Mouse (Mus musculus) retina, postnatal 1 day (tissue): Measurements from ENCODE around the gene Nbea.
"Not testable (repeated sequence)": the region's sequence is repeated elsewhere in the genome, so short reads cannot be mapped to it uniquely, and the experiment has no call there.

Source experiments
- DNase-seq: peaks from one replicate; pipeline ENCODE4 v3.0.0-alpha.2; 2012

Gene Nbea

DNA sequence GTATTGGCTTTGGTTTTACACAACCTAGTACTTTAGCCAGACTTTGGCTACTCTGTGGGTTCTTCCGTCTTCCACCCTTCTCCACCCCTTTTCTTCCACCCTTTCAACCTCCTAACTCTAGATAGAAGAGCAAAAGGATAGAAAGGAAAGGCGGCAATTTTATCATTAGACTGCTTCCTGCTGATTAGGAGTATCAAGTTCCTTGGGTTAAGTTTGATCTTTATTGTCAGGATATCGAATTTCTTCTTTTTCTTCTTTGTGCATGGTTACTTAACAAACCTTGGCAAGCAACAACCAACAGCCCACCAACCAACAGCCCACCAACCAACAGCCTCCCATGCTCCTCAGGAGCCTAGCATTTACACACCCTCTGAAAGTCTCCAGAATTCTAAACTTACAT lies 165.0 kb downstream of the Nbea start:
- DNase-seq, result no peak

DNA sequence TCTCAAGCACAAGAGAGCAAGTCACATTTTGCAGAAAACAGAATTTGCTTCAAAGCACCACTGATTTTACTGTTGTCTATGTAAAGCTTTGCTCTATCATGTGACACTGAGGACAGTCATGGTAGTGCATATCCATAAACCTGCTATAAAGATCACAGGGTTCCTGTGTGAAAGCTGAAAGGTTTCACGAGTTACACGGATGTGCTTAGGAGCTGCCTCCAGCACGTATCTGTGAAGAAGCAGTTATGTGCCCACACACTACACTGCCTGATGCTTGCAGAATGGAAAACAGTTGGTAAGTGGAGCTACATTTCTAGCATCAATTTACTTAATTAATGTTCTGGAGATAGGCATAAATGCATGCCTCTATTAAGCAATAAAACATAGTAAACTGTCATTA lies 172.4 kb downstream of the Nbea start:
- no peak for DNase-seq

DNA sequence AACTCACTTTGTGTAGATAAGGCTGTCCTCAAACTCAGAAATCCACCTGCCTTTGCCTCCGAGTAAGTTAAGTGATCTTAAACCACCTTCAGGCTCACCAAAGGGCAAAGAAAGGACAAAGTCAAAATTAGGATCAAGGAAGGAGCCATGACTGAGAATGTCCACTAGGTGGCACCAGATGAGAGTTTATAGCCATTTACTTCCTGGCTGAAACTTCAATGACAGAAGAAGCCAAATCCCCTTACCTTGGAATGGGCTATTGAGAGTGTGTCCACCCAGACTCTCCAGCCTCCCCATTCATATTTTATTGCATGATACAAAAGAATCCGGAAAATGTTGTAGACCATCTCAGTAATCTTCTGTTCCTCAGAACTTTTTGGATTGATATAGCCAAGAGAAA lies 175.5 kb downstream of the Nbea start:
- DNase-seq, result peak; percentile 69

DNA sequence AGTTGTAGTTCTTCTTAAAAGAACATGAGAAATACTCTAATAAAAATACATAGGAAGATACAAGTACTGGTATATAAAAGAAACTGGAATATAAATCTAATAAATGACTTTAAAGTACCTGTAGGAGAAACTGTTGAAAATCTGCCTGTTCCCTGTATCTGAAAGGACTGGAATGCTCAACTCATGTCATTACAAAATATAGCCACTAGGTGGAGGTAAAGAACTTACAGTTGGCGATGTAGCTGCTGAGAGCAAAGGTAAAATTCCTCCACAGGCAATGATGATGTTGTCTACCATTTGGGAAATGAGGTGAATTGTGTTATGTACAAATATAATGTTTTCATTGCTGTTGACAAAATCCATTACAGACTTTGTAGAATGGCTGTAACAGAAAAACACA lies 183.2 kb downstream of the Nbea start:
- DNase-seq, result peak; percentile 80

DNA sequence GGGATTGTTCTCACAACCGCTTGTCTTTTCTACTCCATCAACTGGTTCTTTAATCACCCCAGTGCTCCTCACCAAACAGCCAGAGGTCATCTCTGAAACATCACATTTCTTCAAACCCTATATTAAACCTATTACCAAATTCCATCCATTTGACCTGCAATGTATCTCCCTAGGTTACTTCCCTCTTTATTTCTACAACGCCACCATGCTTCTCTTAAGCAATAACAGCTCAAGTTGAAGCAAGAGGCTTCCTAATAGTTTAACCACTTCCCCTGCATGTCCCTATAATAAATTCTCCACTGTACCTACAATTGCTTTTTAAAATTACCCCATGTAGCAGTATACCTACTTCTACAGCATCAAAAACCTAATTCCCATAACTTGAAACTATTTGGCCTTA lies 205.1 kb downstream of the Nbea start:
- no peak for DNase-seq

DNA sequence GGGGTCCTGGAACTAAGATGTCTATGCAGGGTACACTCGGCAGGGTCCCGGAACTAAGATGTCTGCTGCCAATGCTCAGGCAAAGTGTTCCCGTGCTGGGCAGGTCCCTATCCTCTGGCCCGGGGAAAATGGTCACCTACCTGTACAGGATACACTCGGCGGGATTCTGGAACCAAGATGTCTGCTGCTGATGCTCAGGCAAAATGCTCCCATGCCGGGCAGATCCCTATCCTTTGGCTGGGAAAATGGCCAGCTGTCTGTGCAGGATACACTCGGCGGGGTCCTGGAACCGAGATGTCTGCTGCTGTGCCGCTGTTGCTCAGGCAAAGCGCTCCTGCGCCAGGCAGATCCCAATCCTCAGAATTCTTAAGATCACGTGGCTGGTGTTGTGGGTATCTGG lies 206.5 kb downstream of the Nbea start:
- not testable (repeated sequence) for DNase-seq

DNA sequence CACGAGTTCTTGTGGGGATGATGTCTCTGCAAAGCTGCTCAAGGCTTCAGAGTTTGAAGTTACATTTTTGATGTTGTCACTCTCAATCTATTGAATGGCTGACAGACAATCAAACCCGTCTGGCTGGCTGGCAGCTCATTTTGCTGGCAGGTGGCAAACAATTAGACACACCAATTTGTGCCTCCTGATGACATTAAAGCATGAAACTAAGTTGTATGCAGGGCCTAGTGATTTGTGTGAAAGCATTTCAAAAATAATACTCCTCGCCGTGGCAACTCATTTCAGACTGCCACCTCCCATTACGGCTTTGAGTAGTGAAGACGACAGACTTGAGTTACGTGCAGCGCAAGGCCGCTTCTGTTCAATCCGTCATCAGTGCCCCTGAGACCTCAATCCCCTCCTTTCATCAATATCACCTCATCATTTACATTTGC lies 217.8 kb downstream of the Nbea start:
- DNase-seq, result peak; percentile 18

DNA sequence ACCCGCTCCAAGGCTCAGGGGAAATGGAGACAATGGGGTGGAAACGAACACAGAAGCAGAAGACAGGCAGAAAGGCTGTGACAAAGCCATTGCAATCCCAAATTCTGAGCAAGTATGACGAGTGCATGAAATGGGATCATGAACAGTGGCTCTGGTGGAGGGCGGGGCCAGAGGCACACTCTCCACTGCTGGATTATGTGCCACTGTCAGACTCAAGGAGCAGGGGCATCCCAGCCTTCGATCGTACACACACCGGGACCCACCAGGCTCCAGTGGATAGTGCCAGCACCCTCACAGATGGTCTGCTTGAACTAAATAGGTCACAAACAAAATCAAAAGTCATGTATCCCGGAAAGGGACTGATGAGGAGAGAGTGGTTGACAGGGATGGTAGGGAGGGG lies 220.5 kb downstream of the Nbea start:
- DNase-seq, result no peak

DNA sequence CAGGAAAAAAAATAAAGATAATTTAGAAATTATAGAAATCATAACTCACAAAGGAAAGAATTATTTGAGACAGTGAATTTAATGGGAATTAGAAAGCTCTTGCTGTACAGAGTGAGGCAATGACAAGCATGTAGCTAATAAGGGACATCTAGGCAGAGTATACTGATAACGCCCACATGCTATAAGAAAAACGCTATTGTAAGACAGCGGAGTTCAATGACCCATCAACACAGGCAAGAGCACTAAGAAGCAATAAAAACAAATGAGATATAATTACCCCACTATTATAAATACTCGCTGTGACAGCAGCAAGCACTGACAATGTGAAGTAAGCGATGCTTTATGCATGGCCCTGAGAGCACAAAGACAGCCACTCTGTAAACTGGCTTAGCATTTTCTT lies 233.5 kb downstream of the Nbea start:
- DNase-seq, result peak; percentile 17

DNA sequence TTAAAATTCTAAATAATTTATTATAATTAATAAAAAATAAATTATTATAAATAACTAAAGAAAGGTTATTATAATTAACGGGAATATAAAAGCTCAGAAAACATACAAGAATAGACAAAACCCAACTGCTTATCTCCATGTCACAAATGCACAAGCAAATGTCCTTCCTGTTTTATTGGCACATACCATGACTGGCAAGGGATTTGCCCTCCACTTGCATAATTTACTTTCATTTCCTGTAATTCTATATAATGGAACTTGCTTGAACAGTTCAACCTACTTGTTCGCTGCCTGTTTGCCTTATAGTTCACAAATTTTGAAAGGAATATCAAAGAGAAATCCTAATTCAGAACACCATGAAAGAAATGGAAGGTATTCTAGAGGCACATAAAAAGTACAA lies 234.4 kb downstream of the Nbea start:
- DNase-seq, result no peak

DNA sequence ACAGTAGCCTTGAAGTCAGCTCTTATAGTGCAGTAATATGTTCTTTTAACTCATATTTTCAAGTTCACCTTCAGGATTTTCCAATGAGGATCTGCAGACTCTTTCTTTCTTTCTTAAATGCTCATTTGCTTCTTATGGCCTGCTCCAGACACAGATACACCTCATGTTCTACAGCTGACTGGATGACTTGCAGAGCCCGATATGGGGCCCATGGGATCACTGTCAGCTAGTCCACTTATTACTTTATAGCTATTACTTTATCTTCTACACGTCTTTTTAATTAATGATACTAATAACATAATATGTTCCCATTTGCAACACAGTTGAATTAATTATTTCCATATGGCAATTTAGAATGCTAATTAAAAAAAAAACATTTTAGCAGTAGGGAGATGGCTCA lies 256.2 kb downstream of the Nbea start:
- no peak for DNase-seq

DNA sequence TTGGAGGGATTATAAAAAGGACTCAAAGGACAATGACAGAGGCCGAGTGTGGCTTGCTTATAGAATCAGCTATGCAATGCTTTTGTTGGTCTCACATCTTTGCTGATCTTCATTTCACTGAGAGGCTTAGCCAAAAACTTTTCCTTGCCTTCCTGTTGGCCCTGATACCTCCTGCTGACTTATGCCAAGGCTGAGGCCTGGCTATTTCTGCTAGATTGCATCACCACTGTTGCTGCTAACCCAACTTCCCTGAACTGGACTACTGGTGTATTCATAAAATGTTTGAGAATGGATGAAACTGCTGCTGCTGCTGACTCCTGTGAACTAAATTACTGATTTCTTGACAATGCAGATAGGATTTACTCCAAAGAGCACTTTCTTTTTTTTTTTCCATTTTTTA lies 274.2 kb downstream of the Nbea start:
- DNase-seq, result no peak

DNA sequence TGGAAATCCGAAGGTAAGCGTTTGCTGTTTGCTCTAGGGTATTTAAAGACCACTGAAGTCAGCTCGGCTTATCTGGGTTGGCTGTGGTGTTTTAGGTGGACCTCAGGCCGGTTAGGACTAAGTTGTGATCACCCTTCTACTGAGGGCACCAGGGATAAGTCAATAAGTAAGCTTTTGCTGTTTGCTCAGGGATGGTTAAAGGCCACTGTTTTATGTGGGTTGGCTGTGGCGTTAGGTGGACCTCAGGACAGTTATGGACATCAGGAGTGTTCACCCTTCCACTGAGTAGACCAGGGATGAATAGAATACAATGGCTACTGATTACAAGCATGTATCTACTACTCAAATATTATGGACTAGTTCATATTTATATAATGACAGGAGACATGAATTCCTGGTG lies 292.9 kb downstream of the Nbea start:
- no peak for DNase-seq

DNA sequence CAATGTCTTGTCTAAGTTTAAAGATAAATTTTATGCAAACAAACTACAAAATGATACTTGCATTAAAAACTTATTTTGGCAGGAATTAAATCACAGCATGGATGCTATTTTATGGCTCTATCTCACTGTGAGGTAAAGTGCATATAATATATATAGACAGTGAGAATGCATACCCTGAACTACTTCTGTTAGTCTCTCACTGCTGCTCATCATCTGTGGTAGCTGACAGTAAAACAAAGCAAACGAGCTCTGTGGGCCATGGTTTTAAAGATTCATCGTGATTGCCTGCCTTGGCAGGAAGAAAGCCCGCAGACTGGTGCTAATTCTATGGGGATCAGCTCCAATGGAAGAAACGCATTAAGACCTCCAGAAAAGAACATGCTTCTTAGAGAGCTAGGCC lies 294.3 kb downstream of the Nbea start:
- peak; percentile 11 for DNase-seq

DNA sequence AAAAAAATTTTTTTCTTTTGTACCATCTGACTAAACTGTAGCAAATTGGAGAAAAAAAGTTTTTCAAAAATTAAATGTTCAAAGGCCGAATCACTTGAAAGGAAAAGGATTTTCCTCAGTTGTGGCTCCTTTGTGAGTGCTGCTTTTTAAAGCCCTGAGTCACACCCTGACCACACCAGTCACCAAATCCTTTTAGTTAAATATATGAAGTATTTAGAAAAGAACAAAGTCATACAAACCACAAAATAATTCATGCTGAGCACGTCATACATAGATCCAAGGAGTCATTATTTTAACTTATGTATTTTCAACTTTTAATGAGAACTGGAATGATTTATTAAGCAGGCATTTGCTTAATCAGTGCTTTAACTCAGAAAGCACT lies 295.7 kb downstream of the Nbea start:
- DNase-seq, result no peak

DNA sequence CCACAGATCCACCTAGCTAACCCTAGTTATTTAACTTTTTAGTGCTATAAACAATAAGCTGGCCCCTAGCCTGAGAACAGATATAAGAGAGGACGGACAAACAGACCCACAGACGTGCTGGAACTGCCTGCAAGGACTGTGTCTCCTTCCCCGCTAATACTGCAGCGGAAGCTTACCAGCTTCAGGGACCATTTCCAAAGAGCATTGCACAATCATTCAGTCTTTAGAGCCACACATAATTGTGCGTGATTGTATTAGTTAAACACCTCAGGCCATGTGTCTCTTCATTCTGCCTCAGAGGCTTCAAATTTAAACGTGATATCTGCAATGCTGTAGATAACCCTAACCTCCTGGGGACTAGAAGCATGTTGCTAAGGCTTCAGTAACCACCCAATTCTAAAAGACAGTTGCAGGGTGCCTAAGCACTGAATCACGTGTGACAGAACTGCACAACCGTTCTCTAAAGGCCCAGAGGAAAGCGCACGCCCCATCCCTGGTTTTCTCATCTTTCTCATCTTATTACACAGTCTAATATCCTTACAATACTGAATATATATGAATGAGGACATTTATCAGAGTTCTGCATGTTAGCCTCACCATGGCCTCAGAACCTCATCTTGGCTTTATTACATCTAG lies 296.2 kb downstream of the Nbea start:
- DNase-seq, result peak; percentile 5

DNA sequence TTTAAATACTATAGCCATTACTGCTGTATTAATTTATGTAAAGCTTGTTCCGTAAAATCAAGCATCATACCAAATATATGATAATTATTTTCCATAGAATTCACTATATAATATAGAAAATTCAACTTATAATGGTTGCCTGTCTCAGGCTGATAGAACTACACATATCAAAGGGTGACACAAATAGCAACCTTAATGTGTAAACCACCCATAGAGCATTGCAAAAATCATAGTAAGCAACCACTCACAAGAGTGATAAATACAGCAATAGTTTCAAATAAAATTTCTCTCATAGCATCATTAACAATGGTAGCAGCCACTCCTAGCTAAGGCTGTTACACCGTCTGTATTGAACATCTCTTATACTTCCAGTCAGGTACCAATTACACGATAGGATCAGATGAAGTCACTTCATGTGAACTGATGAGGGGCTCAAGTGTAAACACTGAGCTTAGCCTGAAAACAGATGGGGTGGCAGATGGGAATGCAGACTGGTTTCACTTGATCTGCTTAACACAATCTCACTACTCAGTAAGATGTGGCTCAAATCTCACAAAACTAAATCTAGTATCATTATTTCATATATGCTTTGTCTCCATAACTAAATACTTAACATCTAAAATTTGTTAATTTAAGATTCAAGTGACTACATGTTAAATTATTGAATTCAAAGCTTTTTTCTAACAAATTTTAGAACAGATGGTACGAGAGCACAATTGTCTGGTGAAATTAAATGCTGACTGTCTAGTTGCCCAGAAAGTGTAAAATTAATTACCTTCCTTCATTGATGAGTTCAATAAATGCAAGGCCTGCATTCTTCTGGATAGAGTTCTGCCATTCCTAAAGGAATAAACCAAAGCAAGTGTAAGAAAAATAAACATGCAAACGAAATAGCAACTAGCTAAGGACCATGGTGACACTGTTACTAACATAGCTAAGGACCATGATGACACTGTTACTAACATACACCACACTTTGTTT lies 310.3 kb downstream of the Nbea start:
- peak; percentile 87 for DNase-seq

DNA sequence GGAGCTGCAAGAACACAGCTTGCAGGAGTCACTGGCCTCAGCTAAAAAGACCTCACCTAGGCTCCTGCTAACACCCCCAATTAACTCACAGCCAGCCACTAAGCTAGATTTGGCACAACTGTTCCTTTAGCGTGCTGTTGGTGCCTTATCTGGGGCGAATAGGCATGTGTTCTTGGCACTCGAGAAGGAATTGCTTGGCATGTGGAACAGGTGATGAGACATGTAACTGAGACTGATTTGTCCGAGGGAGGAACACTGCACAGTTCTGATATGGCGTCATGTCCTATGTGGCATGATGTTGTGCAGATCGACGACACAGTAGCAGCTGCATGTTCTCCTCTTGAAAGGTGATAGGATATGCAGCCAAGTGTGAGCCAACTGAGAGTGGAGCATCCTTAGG lies 331.0 kb downstream of the Nbea start:
- no peak for DNase-seq

DNA sequence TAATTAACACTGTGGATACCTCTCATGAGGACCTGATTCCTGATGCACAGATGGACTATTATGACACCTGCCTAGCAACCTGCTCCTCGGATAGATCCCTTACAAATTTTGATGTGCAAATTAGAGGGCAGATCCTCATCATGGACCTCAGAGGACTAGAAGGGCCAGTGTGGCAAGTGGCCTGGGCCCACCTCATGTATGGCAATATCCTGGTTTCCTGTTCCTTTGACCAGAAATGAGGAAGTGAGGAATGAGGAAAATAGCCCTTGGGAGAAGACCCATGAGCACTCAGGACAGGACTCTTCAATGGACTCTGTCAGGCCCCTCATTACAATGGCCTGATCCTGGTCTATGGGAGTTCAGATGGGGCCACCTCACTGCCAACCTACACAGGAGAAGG lies 336.4 kb downstream of the Nbea start:
- no peak for DNase-seq

DNA sequence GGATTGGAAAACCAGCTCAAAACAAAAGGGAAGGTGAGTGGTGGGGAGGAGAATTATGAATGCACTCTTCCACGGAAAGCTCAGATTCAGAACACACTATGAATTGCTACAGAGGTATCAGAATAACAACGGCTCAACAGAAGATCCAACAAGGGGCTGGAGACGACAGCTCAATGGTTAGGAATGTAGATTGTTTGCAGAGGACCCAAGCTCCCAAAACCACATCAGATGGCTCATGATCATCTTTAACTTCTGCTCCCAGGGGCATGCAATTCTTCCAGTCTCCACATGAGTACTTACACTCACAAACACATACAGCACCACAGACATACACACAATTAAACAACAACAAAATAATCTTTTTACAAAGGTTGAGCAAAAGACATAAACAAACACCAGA lies 346.3 kb downstream of the Nbea start:
- no peak for DNase-seq

DNA sequence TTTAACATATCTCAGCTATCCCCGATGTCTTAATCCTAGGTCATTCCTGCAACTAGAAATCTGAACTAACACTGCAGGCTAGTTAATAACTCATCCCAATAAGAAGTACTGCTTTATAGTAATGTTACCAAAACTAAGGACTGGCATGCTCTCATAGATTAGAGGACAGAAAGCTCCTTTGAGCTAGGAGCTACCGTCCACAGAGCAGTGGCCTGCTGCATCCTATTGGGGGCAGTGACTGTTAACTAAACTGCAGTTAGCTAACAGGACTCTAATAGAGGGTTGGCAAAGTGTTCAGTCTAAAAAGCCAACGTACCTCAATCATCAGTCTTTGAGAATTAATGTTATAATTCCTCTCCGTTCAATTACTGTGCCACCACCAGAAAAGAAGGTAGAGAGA lies 348.3 kb downstream of the Nbea start:
- no peak for DNase-seq

DNA sequence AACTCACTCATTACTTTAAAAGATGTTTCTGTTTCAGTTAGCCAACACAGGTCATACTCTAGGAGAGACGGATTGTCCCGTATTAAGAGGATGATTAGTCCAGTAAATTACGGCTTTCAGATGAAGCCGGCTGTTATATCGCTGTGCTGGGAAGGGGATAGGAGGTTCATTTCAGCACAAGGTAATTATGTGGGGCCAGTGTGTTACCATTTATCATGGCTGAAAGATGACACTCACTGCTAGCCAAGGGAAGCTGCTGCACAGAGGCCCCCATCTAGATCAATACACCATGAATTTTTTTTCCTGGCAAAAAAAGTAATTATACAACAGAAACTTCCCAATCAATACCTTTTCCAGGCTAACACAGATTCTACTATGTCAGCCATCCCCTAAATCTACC lies 353.3 kb downstream of the Nbea start:
- DNase-seq, result peak; percentile 32

DNA sequence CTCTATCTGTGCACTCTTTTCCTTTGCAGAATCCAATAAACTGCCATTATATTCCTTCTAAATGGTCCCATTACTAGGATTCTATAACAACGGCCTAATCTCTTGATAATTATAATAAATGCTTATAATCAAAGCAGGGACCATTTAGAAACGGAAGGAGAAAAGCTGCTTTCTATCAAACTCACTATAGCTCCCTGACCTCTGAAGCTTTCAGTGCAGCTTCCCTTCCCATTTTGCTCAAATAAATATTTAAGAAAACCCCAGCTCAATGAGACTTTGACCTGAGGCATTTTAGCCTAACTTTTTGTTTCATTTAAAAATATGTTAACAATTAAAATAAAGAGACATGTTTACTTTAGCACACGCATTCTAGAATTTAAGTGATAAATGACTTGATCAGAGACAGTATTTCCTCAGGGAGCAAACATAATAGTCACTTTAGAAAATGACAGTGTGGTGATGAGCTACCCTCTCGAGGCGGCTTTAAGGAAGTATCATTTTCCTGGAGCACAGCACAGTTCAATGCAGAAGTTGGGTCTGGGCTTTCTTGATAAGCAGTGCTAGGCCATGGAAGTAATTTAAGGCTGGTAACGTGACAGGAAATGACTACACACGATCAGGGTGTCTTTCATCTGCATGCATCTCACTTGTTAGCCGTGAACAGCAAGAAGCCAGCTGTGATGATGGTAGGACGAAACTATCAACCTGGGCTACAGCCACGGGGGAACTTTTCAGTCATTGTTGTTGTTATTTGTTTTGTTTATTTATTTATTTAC lies 354.8 kb downstream of the Nbea start:
- no peak for DNase-seq

DNA sequence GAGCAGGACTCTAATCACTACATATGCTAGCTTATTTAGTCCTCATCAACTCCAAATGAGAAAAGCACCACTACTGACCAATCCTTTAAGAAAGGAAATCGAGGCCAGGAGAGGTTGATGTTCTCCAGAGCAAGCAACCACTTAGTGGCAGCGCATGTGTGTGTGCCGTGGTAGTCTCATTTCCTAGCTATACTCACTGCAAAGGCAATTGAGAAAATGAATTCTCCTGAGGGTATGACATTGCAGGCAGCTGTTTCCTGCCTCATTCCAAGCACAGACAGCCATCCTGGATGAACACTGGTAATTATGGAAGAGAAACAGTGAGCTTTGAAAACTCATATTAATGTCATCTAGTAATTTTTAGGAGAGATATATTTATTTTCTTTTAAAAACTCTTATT lies 358.6 kb downstream of the Nbea start:
- no peak for DNase-seq
